Mouse (Mus musculus) retina, adult 2 months (tissue): ENCODE measurements around the gene Tead3.
"Not testable (repeated sequence)": the region's sequence is repeated elsewhere in the genome, so short reads cannot be mapped to it uniquely, and the experiment has no call there.

Experiments used
- DNase-seq: peaks from one replicate; pipeline ENCODE4 v3.0.0-alpha.2; 2012; ENCODE audit warnings: low read depth, low spot score

The Tead3 gene

DNA sequence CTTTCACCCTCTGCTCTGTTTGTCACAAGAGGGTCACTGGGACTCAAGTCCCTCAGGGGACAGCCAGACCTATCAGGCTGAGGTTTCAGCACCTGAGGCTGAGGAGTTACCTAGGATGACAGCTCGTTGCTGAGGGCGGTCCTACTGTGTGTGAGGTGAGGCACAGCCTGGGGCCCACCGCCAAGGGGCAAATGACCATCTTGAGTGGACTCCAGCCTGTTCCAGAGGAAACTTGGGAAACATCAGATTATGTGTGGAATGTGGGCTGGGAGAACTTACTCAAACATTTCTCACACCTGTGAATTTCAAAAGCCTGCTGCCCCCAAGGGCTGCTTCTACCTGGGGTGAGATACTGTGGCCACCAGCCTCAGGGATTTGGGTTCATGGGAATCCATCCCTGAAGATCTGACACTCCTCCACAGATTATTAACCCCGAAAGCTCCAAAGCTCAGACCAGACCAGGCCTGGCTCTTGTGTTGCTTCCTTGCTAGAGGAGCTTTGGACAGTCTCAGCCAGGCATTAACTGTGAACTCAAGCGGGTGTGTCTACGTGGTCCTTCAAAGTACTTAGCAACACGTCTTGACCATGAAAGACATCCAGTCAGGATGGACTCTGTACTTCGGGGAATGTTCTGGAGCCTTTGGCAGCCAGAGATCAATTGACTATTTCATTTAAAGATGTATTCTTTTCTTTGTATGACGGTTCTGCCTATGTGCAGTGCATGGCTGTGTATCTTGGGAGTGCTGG is 10.1 kb upstream of the Tead3 start:
- DNase-seq: no peak

DNA sequence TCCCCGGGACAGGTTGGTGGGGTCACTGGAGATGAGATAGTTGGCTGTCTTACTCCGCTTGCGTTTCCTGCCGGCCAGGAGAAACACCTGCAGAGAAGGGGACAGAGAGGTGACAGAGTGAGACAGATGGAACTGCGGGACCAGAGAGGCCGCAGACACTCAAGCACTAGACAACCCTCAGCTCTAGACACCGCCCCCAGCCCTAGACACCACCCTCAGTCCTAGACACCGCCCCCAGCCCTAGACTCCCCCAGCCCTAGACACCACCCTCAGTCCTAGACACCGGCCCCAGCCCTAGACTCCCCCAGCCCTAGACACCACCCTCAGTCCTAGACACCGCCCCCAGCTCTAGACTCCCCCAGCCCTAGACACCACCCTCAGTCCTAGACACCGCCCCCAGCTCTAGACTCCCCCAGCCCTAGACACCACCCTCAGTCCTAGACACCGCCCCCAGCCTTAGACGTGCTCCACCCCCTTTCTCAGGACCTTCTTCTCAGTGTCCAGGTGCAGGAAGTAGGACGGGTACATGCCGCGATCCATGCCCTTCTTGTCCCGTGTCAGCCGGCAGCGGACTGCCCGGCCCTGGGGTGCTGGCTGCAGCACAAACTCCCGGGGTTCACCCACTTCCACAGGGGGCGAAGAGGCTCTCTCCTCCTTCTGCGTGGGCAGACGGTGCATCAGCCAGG is 8.1 kb upstream of the Tead3 start:
- DNase-seq: not testable (repeated sequence)

DNA sequence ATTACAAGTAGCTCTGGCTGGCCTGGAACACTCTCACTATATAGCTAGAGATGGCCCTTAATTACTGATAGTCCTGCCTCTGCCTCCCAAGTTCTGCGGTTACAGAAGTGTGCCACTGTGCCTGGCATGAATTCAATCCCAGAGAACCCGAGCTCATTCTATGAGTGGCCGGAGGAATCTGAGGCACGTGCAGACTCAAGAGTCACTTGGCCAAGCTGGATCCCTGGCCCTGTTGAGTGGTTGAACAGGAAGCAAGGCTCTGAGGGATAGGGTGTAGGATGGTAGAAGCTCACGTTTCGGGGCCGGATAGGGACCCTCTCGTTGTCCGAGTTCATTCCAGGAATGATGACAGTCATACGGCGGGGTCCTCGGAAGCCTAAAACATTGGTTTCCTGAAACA is 5.3 kb upstream of the Tead3 start:
- no peak for DNase-seq

DNA sequence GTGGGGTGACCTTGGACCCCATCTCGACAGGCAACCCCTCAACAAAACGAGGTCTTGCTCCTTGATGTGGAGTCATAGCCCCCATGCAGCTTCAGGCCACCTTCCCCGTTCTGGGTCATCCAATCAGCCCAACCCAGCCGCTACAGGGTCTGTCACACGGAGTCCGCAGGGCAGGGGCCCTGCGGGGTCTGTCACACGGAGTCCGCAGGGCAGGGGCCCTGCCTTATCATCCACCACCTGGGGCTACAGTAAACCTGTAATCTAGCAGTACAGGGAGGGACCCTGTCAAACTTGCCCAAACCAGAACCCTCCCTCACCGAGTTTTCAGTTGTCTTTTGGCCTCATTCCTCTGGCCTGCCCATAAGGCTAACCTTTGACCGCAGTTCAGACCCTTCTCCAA is 1.4 kb upstream of the Tead3 start:
- no peak for DNase-seq

DNA sequence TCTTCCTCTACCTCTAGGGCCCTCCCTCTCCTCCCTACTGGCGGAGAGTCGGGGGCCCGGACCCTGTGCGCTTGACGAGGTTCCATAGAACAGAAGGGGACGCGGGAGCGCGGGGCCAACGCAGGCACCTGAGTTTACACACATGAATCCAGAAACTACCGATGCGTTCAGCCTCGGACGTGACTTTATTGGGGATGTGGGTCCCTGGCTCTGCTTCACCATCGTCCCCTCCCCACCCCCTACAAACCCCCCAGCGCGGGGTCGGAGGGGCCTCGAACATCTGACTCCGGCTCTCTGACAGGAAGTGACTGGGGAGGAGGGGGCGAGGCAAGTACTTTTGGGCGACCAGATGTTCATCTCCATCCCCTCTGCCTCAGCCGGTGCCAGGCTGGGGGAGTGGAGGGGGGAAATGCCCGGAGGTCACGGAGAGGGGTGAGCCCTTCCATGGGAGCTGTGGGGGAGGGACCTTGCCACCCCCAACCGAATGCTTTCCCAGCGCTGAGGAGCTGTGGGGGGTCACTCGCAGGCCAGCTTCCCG is 805 bp upstream of the Tead3 start:
- no peak for DNase-seq

DNA sequence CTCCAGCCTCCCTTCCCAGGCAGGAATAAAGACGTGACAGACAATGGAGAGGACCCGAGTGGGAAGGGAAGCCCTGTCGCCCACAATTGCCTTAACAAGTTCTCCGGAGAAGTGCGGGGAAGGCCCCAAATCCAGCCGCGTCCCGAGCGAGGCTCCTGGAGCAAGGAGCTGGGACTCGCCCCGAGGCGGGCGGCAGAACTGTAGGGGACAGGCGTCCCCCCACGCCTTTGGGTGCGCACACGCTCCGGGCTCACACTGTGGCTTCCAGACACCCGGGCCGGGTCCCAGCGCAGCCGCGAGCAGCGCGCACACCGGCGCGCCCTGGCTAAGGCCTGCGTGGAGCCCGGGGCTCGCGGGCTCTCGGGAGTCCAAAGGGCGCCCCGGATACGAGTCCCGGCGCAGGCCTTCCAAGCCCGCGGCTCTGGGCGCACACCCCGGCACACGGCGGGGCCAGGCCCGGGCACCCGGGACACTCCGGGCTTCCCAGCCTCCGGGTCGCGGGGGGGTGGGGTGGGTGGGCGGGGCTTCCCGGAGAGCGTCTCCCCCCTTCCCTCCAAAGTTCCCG is 634 bp downstream of the Tead3 start:
- DNase-seq: no peak

DNA sequence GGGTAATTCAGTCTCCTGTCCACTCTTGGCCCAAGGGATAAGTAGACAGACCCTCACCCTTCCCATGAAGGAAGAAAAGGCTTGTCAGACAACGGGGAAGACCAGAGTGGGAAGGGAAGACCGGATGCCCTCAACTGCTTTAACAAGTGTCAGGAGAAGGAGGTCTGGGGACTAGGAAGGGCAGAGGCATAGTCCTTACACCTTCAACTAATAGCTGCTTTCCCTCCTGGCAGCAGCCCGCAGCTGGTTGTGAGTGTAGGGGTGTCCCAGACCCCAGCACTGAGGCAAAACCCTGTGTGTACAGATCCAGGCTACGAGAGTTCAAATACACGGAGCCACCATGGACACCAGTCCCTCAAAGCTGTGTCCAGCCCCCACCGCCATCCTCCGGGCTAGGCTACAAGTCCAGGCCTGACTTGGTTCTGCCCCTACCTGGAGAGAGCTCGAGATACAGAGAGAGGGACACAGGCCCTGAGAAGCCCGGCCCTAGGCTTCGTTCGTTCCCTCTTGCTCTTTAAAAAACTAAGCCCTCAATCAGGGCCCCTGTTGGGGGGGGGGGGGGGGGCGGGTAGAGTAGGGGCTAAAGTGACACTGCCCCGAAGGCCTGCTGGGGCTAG is 1.2 kb downstream of the Tead3 start:
- no peak for DNase-seq

DNA sequence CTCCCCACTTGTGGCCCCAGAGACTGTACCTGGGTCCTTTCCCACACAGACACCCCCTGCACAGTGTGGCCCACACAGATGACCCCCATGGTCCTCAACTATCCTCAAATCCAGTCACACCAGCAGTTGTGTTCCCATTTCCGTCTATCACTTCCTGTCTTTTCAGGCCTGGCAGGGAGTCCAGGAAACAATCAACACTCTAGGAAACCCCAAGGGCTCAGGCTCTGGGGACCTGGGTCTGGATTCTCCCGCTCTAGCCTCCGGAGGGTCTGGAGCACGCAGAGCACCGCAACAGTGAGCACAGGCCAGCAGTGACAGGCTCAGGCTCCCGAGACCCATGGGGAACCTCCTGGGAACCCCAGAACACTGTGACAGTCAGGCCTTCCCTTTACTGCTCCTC is 2.4 kb downstream of the Tead3 start:
- no peak for DNase-seq

DNA sequence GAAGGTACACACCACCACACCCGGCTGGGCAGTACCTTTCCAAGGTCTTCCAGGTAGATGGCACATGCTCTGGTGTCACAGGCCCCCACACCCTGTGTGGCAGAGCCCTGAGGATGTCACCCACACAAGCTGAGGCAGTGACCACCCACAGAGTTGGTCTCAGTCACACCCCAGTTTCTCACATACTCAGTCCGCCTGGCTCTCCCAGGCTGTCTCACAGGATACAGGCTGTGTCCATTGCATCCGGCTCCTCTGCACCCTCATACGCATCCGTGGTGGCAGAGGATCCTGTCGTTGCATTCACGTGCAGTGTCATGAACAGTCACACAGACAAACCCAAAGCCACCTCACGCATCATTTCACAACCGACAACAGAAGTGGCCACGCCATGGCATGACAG is 3.3 kb downstream of the Tead3 start:
- no peak for DNase-seq

DNA sequence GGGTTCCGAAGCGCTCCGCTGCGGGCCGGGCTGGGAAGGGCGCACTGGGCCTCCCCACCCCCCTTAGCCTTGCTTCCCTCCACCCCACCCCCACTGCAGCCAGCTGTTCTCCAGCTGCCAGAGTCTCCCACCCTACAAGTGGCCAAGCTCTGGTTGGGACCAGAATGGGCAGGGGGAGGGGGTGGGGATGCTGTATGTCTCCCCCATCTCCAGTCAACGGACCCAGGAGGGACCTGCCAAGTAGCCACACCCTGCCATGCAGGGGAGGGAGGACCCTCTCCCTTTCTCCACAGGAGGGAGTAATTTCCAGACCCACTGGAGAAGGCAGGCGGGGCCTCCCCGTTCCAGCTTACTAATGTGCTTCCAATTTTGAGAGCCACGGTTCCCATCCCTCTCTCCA is 4.7 kb downstream of the Tead3 start:
- DNase-seq: no peak

DNA sequence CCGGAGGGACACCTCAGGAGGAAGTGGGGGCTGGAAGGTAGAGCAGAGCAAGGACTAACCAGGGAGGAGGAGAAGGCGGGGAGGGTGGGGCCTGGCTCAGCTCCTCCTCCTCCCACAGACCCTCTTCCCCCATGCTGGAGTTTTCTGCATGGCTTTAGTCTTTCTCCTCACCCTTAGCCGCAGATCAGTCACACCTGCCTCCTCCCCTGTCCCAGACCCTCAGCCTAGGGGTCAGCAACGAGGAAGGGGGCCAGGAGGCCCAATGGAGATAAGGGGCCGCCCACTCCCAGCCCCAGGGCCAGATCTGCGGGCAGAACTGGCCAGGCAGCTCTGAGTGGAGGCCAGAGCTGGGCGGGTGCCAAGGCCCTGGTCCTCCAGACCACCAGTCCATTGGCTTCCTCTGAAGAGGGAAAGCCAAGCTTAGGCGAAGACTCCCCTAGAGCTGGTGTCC is 5.3 kb downstream of the Tead3 start:
- DNase-seq: no peak

DNA sequence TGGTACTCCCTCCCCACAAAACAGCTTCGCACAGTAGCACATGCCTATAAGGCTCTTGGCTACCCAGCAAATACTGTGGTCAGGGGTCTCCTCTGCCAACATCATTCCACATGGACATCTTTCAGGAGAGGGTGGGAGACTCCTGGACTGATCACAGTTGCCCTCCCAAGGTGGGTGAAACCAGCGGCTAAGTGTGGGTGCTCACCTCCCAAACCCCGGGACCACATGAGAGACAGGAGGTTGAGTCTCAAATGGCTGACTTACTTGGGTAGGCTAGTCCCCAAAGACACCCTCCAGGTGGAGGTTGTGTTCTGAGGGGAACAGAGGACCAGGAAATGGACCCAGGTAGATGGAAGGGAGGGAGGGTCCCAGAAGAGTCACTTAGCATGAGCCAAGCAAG is 5.9 kb downstream of the Tead3 start:
- no peak for DNase-seq

DNA sequence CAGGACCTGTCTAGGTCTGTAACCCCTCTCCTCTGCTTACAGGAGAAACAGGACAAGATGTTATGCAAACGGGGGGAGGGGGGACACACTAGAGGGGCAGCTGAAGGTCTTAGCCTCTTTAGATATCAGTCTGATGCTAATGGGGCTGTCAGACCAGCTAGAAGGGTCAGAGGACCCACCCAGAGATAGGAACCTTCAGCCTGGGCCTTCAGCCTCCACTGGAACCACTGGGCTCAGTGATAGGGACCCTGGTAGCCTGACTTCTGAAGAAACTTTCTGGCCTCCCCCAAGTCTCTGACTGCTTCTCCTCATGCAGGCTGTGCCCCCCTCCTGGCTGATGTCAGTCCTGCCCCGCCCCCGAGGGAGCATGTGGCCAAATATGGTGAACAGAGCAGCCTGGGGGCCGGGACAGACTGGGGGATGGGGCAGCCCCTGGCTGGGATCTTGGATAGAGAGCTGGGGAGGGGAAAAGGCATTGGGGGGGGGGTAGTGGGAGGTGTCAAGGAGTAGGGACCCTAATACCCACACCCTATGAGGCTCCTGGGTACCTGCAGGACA is 6.5 kb downstream of the Tead3 start:
- DNase-seq: no peak

DNA sequence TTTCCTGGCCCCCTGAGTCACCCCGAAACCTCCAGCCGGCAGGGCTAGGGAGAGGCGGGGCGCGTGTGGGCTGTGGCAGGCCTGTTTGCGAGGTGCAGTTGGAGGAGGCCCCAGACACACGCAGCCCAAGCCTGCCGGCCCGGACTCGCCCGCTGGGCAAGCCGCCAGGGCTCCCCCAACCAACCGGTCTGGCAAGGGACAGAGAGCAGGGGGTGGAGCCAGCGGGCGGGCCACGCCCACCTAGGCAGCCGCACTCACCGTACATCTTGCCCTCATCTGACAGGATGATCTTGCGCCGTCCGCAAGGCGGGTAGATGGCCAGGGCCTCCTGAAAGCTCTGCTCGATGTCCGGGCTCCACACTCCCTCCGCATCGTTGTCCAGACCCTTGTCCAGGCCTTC is 9.5 kb downstream of the Tead3 start:
- no peak for DNase-seq

DNA sequence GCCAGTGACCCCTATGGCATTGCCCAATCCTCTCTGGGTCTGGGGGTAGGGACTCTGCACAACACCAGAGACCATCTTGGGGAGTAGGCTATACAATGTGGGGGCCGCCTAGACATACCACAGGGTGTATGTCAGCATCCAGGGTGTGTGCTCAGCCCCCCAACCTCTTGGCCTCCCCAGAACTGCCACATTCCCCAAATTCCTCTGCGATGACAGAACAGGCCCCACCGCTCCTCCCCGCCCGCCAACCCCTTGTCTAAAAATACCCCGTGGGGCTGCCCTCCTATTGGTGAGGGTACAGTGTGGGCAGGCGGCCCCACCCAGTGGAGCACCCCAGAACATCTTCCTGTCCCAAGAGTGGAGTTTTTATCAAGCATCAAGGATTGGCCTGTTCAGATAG is 10.0 kb downstream of the Tead3 start:
- no peak for DNase-seq

DNA sequence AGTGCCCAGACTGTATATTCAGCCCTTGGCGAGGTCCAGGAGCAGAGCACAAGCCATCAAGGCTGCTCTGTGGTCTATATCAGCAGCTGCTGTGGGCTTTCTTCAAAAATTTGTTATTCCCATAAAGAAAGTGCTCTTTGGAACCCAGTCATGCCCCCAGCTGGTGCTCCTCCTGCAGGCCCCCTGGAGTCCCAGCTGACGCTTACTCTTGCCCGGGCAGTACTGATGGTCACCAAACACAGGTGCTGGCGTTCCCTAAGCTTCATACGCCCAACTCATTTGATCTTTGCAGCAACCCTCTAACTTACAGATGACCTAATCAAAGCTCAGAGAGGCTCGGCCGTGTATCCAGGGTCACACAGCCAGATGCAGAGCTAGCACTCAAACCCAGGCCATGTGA is 13.1 kb downstream of the Tead3 start:
- DNase-seq: no peak

DNA sequence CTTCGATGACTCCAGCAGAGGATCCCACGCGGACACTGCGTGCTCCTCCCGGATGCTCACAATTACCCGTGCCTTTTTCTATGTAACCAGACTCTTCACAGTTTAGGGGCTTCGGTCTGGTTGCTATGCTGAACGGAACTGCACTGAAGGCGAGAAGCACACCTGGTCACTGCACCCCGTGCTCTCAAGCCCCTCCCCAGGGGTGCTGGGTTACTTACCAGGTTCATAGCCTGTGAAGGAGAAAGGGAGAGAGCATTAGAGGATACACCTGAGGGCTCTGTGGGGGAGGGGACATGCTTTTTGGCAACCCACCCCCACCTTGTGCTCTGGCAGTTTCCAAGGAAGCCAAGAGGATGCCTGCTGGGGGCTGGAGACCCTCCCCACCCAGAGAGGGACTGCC is 15.3 kb downstream of the Tead3 start:
- DNase-seq: no peak

DNA sequence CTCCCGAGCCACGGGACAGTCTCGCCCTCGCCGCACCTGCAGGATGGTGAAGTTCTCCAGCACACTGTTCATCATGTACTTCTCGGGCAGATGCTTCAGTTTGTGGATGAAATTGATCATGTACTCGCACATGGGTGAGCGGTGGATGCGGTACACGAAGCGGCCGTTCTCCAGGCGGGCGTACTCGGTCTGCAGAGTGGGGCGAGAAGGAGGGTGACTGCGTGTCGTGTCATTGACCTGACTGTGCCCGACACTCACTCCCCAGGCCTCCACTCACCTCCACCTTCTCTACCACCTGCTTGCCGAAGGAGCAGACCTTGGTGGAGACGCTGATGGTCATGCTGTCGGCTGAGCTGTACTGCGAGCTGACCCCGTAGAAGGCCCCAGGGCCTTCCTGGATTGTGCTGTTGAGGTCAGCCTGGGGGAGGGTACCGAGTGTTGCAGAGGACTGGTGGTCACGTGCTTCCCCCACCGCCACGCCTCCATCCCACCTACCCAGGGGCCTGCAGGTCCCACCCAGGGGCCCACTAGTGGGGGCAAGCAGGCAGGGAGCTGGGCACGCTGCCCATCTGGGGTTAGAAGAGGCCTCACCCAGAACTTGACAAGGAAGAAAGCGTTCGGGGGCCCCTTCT is 17.6 kb downstream of the Tead3 start:
- DNase-seq: no peak

DNA sequence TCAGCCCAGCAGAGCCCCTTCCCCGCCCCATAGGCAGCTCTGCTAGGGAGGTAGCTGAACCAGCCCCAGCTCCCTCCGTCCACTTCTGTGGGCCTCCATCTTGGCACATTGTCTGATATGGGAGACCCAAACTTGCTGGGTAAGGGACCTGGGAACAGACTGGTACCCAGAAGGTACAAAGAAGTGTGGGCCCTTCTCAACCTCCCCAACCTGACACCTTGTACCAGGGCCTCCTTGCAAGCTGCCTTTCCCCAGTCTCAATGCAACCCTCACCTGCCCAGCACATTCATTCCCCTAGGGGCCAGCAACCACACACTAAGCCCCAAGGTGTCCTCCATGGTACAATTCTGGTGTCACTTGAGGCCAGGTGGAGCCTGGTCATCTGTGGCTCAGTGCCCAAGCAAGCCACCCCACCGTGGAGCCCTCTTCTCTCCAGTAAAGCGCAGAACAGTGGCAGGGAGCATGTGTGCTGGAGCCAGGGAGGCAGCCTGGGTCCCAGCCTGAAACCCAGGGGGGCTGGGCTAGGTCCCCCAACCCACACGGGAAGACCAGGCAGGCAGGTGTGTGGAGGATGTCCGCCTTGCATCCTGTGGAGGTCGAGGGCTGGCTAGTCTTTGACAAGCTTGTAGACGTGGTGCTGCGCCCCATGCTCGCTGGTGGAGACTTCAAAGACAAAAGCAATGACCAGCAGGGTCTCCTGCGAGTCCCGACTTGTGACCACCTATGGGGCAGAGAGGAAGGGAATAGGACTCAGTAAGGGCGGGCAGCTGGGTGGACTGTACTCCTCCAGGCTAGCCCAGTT is 18.3 kb downstream of the Tead3 start:
- no peak for DNase-seq

DNA sequence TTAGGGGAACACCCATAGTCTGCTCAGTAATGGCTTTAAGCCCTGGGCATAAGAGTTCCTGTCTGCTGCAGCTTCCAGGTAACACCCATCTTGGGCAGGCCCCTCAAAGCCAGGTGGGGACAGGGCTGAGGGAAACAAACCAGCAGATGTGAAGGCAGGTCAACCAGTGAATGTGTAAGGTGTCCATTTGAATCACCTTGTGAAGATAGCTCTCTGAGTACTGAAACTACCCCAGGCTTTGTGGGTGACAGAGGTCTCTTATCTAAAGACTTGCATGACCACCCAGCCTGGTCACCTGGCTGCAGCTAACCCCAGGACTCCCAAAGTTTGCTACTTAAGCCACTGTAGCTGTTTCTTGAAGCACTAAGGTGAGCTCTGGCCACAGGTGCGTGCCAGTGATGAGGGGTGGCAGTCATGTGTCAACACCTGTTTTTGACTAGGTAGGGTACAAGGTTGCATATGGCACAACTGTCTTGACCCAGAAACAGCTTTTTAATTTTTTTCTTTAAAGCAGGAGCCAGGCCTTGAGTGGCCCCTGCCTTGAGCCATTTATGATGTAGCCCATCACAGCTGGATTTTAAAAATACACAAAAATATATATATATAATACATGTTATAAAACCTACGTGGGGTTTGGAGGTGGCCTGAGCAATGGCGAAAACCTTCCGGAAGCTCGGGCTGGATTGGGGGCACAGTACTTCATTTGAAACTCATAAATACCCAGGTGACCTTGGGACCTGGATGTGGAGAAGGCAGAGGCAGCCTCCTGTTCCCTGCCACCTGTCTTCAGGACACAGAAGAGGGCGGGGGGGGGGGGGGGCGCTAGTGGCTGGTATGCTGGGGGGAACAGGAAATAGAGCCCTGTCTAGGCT is 19.1 kb downstream of the Tead3 start:
- DNase-seq: no peak
